Mouse (Mus musculus) granulocyte monocyte progenitor cell, adult 5-6 weeks (primary cell): ENCODE data around the gene Nudcd2. TPM values are rescaled to one million over a fixed set of nuclear protein-coding genes. Genes with fewer than 3 reads are reported as not detected.
A peak's percentile ranks its signal among the peaks of the same experiment; 100 is the strongest.

Source experiments
- ATAC-seq: replicated peaks from 2 replicates; pipeline ENCODE4 v1.8.0; 2016; ENCODE audit warnings: mild to moderate bottlenecking, moderate TSS enrichment, inconsistent platforms; ENCODE audit not compliant: poor library complexity, severe bottlenecking
- total RNA-seq, 2 experiments: library from RNA; stranded (forward) in 1 of 2; stranded (reverse) in 1 of 2; fragments of 200-712, 200-1000 nt in 1 of 2; fragments of >200 nt in 1 of 2; fragmentation: Nextera tagmentation in 1 of 2; gene quantifications; 2 replicates each; pipeline ENCODE4 v1.2.3; 2014 to 2017

Nudcd2 gene
- total RNA-seq (2014; fragmentation: Nextera tagmentation): 77.5 and 108 TPM in 2 replicates
- 176 and 201 TPM in 2 replicates for total RNA-seq (2017)

DNA sequence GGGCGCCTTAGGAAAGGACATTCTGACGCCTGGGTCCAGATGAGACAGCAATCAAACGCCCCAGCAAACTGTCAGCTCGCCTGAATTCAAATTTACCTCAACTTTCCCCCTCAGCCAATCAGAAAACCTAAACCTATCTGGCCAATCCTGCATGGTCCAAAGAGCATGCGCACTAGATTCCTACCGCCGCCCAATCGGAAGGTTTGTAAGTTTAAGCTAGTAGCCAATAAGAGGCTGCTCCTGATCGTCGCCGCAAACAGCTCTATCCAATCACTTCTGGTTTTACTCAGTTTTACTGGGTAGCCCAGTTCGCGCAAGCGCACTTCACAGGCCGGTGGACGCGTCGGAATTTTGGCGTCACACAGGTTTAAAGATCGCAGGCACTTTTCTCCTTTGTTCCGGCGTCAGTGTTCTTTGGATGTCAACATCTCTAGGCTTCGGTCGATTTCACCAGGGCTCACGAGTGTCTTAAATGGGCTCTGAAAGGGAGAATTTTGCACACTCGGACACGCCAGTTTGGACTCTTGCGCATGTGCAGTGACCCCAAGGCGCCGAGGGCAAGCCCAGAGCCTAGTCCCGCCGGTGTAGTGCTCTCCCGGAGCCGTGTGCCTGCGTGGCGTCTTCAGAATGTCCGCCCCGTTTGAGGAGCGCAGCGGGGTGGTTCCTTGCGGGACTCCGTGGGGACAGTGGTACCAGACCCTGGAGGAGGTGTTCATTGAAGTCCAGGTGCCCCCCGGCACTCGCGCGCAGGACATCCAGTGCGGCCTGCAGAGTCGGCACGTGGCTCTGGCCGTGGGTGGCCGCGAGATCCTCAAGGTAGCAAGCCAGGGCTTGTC lies at the start of gene Nudcd2, which contains the start of gene Hmmr:
Nudcd2 (plus strand) TSS at position 329 of the 836 bp plus-strand sequence.
Hmmr (minus strand) TSS at position 84 of the 836 bp plus-strand sequence.
- peak; percentile 90 for ATAC-seq

DNA sequence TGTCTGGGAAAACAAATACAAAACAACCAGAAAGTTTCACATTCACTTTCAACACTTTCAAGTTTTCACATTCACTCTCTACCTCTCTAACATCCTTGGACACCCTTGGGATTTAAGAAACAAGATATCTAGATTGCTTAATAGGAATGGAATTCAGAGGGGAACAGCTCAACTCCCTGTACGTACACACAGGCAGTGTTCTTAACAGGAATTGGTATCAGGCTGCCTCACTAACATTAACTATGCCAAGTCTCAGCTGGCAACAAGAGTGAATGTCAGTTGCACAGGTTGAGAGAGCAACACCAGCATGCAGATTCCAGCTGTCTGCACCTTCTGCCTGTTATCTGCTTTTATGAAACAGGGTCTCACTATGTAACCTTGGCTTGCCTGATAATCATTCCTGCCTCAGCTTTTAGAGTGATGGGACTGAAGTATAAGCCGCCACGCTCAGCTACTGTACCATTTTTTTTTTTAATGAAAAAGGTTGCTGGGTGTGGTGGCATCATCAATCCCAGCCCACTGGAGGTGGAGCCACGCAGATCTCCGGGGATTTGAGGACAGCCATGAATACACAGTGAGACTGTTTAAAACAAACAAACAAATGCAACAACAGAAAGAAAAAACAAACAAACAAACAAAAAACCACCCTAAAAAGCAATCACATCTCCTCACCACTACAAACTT lies 42.9 kb upstream of the Nudcd2 start:
- ATAC-seq: no peak

DNA sequence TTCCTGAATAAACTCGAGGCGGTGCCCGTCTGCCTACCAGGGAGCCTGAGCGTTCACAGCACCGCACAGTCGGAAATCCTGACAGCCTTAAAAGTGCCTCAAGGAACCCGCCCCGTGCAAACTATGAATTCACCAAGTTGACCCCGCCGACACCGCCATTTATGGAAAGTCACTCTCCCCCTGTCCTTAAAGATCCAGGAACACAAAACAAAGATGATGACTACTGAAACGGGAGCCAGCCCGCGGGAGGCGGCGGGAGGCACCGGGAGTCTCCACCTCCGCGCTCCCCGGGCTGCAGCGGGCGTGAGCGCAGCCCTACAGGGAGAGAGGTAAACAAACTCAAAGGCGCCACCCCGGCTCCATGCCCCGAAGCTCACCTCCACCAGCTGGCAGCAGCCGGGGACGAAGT lies 41.4 kb upstream of the Nudcd2 start:
- no peak for ATAC-seq

DNA sequence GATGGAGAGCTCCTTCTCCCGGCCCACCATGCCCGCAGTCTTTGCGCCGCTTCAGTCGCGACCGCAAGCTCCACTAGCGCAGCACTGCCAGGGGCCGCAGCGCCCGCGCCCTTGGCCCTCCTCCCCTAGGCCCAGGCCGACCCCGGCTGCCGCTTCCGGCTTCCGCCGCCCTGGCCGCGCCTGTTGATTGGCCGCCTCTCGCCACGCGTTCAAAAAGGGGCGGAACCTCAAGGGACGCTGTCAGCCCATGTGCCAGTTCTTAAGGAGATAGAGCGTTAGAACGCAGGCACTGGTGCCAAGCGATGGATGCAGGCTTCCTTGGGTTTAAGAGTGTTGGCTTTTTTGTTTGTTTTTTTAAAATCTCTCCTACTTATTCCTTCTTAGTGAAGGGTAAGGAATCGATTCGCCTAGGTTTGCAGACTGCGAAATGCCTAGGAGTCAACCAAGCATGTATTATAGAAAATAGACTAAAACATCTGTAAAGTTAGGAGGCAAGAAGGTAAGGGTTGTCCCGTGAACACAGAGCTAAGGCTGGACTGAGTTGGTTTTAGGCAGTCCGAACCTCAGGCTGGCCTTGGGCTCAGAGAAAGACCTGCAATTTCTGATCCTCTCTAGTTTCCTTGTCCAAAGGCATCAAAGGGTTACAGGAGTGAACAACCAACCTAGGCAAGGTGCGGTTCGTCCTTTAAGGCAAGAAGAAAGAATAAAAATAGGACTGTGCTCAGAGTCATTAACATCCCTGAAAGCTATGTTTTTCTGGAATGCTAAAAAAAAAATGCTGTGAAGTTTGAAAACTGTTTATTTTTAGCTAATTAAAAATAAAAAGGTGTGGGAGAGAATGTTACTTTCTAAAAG lies 40.7 kb upstream of the Nudcd2 start:
- ATAC-seq: peak; percentile 79

DNA sequence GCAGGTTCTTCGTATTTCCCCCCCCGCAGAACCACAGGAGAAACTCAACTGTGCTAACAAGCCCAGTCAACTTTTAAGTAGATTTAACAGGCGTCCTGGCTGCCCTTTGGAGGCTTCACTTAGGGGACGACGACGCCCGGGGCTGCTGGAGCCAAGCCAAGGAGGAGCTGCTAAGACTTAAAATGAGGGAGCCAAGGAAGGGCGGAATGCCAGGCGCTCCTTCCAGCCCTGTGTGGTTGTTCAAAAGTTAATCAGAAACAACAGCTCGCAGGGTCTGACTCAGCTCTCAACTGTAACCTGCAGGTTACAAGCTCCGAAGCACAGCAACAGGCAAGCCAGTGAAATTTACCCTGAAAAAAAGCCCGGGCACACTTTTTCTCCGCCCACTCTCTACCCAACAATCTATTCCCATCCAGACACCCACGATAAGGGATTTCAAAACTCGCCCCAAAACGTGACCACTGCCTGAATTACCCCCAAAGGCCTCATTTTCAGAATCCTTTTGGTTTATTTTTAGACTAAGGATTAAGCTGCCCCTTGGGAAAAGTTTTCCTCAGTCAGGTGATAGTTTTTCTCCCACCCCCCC lies 40.0 kb upstream of the Nudcd2 start:
- ATAC-seq: peak; percentile 34

DNA sequence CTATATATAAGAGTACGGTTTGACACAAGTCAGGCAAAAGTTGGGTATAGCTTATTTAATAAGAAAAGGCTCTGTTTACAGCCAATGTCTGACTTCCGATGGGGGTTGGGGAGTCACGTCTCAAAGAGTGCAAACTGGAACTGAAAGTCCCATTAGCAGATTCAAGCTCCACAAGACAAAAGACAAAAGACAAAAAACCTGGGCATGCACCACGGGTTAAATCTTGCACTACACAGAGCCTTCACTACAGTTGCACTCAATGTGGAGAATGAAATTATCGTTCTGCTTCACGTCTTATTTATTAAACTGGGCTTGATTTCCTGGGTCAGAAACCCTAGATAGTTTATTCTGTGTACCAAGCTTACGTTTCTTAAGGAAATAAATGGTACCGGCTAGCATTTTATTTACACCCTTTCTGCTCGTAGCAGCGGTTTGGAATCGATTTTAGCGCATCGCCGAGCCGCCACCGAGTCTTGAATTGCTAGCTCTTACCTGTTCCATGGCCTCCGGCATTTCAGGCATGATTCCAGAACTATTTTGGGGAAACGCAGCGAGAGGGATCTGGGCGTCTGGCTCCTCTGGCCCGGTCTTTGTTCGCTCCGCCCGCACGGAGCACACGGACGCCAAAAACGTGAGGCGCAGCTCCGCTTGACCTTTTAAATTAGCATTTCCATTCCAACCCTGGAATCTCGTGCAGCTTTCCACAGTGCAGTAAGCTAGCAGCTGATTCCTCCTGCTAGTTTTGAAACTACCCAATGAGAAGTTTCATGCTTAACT lies 39.0 kb upstream of the Nudcd2 start:
- ATAC-seq: peak; percentile 19

DNA sequence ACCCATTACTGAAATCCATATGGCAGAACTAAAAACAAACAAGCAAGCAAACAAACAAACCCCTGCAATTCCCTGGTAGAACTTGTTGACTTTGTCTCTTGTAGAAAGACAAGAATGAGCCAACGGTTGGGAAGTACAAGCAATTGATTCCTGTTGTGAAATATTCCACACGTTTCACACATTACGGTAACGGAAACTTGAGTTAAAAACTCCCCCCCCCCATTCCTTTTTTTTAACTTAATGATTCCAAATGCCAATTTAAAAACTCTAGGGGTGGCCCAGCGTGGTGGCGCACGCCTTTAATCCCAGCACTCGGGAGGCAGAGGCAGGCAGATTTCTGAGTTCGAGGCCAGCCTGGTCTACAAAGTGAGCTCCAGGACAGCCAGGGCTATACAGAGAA lies 38.4 kb upstream of the Nudcd2 start, which contains the start of gene Mat2b:
Mat2b (minus strand) TSS at position 101 of the 400 bp plus-strand sequence.
- peak; percentile 11 for ATAC-seq

DNA sequence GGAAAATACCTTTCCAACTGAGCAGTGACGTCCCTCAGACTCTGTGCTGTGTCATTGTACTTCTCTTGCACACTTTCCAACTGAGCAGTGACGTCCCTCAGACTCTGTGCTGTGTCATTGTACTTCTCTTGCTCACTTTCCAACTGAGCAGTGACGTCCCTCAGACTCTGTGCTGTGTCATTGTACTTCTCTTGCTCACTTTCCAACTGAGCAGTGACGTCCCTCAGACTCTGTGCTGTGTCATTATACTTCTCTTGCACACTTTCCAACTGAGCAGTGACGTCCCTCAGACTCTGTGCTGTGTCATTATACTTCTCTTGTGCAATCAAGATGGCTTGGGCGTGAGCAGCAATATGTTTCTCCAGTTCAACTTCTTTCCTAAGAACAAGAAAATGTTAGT lies 23.6 kb upstream of the Nudcd2 start:
- peak; percentile 88 for ATAC-seq

DNA sequence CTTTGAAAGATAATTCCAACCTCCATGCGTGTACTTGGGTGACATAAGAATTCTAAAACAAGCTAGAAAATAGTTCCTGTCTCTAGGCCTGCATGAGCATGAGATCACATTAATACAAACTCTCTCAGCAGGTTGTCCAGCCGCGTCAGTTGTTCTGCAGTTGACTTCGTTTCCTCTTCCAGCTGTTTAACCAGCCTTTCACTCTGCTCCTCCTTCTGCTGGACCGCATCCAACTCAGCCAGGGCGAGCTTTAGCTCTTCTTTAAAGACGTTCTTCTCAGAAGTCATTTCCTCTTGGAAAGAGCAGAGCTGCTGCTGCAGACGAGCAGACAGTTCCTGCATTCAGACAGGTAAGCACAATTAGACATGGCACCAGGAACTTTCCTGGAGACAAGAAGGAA lies 19.6 kb upstream of the Nudcd2 start:
- no peak for ATAC-seq

DNA sequence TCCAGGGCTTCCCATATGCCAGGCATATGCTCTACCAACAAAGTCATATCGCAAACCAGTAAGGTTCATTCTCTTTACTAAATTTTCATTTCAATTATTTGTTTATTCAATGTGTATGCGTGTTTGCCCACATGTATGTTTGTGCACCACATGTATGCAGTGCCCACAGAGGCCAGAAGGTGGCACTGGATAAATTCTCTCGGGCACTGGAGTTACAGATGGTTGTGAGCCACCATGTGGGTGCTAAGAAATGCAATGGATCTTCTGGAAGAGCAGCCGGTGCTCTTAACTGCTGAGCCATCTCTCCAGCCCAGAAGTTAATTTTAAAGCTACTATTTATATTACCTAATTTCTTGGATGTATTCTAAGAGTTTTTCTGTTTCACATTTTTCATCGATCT lies 17.9 kb upstream of the Nudcd2 start:
- ATAC-seq: 0 out of 2 replicates have a peak, but pooled peaks have one; percentile 37

DNA sequence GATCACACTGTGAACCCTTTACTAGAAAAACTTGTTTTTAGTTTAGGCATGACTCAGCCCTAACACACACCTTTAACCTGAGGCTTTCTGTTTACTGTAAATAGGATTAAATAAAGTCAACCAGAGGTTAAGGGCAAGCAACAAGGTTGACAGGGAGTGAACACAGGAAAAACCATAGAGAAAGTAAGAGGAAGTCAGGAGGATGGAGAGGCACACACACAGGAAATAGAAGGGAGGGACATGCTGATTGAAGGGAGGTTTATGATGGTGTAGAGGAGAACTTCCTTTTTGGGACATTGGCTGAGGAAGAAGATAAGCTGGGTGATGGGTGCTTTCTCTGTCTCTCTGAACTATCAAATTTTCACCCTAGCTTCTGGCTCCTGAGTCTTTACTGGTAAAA lies 15.1 kb upstream of the Nudcd2 start:
- ATAC-seq: peak; percentile 55

DNA sequence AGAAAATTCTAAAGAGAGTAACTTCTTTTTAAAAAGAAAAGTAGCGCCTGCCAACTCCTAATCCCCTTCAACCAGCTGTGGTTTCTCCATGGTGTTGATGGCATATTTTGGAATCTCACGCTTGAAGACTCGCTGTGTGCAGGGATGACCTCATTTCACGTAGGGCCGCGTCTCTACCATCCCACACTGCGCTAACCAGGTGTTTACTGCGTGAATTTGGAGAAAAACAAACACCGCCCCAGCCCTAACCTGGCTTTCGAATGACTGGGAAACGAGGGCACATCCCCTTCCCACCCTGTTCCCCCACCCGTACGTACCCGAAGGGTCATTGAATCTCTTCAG lies 499 bp upstream of the Nudcd2 start:
- peak; percentile 7; the same call in 1 of the 2 replicates for ATAC-seq

DNA sequence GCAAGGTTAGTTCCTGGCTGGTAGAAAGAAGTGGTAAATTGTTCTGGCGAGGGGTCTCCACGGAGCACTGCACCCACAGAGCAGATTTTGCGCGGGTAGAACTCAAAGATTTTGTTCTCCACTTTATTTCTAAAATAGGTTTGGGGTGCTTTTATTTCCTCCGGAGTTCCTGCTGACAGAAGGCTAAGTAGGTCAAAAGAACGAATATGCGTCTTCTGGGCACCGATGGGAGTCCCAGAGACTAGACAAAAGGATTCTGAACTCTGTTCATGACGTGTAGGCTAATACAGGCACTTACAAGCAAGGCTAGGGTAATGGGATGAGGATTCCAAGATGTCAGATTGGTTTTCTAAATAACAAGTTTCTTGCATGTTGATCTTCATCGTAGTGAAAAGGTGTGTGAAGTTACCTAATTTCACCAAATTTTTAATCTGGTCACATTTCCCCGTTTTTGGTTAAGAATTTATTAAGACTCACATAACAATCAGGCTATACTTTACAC lies 835 bp downstream of the Nudcd2 start:
- ATAC-seq: no peak

DNA sequence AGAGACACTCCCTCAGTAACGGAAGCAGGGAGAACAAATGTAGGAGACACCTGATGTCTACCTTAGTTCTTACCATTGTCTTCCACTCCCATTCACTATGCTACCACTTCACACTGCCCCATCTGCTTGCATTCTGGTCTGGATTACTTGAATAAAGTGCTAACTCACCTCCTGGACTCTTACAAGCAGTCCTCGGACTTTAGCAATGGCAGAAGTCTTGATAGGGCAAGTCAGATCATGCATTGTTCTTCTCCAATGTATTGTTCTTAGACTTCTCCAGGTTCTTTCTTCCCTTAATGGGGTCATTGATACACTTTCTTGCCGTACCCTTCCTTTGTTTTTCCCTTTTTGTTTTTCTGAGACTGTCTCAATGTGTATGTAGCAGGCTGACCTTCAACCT lies 3.9 kb downstream of the Nudcd2 start:
- no peak for ATAC-seq

DNA sequence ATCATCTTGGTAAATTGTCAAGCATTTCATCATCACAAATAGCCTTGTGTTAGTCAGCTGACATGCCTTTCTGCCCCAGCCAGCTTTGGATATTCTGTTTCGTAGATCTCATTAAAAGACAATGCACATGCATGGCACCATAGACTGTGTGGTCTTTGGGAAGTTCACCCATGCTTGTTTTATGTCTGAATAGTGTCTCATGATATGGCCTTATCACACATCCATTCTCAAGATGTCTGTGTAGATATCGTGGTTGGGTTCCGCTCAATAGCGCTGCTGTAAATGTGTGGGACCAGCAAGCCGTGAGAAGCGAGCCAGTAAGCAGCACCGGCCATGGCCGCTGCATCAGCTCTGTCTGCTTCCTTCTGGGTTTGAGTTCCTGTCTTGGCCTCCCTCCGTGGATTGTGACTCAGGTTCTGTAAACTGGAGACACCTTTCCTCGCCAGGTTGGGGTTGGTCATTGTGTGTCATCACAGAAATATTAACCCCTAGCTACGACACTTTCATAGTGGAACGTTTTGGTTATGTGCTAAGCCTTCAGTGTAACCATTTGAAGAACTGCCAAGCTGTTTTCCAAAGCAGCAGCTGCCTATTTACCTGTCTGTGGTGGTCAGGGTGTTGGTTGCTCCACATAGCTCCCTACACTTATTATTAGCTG lies 8.3 kb downstream of the Nudcd2 start:
- no peak for ATAC-seq

DNA sequence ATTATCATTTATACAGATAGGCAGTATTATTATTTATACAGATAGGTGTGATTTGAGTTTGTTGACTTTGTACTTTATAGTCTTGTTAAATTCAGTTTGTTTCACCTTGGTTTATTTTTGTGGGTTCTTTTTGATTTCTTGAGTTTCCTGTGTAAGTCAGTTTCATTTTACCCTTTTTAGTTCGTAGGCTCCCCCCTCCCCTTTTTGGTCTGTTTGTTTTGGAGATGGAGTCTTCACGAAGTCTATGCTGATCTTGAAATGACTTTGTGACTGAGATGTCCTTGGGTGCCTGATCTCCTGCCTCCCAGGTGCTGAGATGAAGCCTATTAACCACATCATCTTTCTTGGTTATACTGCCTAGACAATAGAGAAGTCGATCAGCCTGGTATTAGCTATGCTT lies 10.9 kb downstream of the Nudcd2 start:
- no peak for ATAC-seq

DNA sequence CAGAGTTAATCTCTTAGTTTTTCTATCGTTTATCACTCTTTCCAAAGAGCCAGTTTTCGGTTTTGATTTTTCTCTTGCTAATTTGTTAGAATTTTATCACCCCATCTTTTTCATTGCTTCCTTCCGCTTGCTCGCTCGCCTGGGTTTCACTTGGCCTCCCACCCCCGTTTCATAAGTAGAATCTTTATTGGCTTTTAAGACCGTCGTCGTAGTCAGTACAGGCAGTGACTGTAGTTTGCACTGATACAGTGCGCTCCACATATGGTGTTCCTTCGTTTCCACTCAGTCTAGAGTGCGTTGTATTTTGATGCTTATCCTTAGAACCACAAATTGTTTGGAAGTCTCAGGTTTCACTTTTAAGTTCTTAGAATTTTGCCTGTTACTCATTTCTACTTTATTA lies 12.9 kb downstream of the Nudcd2 start:
- no peak for ATAC-seq

DNA sequence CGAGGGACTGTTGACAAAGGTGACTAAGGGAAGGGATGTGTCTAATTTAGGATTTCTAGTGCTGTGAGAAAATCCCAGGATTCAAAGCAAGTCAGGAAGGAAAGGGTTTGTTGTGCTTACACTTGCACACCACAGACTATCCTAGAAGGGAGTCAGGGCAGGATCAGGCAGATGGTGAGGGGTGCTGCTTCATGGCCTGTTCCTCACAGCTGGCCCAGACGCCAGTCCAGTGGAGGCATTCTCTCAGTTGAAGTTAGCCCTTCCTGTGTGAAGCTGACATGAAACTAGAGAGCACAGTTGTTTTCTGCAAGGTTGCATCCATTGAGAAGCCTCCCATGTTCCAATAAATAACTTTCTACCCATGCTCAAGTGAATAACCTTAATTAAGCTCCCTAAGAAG lies 14.2 kb downstream of the Nudcd2 start:
- no peak for ATAC-seq

DNA sequence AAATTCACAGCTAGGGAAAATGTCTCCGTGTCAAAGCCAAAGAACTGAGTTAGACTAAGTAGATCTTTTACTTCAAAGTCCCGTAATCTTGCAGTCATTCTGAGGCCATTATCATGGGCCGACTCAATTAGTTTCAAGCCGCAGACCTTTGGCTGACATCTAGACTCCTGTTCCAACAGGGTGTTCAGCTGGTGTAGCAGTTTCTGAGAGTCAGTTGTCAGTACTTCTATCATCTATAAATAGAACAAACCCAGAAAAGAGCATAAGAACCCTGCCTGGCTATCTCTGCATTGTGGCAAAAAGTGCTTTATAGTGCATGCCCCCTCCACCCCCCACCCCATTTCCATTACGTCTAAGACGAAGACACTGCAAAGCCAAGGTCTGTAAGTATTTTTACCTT lies 20.4 kb downstream of the Nudcd2 start:
- no peak for ATAC-seq
